Mouse (Mus musculus): Measurements from ENCODE around the gene Olfr283. TPM values are rescaled to one million over a fixed set of nuclear protein-coding genes. Genes with fewer than 3 reads are reported as not detected.
"Not testable (repeated sequence)": the region's sequence is repeated elsewhere in the genome, so short reads cannot be mapped to it uniquely, and the experiment has no call there.

The Olfr283 gene
- not detected for total RNA-seq (2021)
- long read RNA-seq, experiment 1 = 0 reads
- long read RNA-seq, experiment 2 = 0 reads

- Histone ChIP-seq H3K4me3 (no peak within 1 kb of the TSS), H3K27ac (no peak within 1 kb of the TSS)
- DNase-seq (ENCODE audit: low spot score in 2 of 2) = no peak
- no peak for TF ChIP-seq CTCF (conservative IDR thresholded peaks at IDR 0.05)
These were observed at the start of gene Olfr283 for GRCm38 (mm10) chr15:98380846-98381245. TSS of gene Olfr283 (minus strand) at chr15:98380946.

GRCm38 (mm10) chr15:98425188-98425587 lies 44.4 kb upstream of the Olfr283 start:
- no peak for DNase-seq (ENCODE audit: low spot score in 2 of 2)
- H3K4me3 ChIP-seq = no peak overlapping the region
- no peak for TF ChIP-seq CTCF (conservative IDR thresholded peaks at IDR 0.05)
- no peak overlapping the region for H3K27ac ChIP-seq

- DNase-seq (ENCODE audit: low spot score in 2 of 2) = no peak
- no peak for TF ChIP-seq CTCF (conservative IDR thresholded peaks at IDR 0.05)
These were observed 44.0 kb upstream of the Olfr283 start for GRCm38 (mm10) chr15:98424753-98425152.

GRCm38 (mm10) chr15:98424326-98424725 lies 43.6 kb upstream of the Olfr283 start:
- TF ChIP-seq CTCF (conservative IDR thresholded peaks at IDR 0.05) = no peak
- Histone ChIP-seq H3K27ac (no peak overlapping the region), H3K4me3 (no peak overlapping the region)
- no peak for DNase-seq (ENCODE audit: low spot score in 2 of 2)

More at GRCm38 (mm10) chr15:98424753-98425152, 44.0 kb upstream of the Olfr283 start:
- Histone ChIP-seq H3K4me3 (no peak overlapping the region), H3K27ac (no peak overlapping the region)

GRCm38 (mm10) chr15:98420897-98421296 lies 40.2 kb upstream of the Olfr283 start:
- no peak for TF ChIP-seq CTCF (conservative IDR thresholded peaks at IDR 0.05)
- DNase-seq (ENCODE audit: low spot score in 2 of 2) = no peak

GRCm38 (mm10) chr15:98418096-98418495 lies 37.4 kb upstream of the Olfr283 start:
- no peak overlapping the region for H3K27ac ChIP-seq
- TF ChIP-seq CTCF (conservative IDR thresholded peaks at IDR 0.05) = no peak

More at GRCm38 (mm10) chr15:98420897-98421296, 40.2 kb upstream of the Olfr283 start:
- Histone ChIP-seq H3K27ac (no peak overlapping the region), H3K4me3 (no peak overlapping the region)

GRCm38 (mm10) chr15:98417285-98417684 lies 36.5 kb upstream of the Olfr283 start:
- TF ChIP-seq CTCF (conservative IDR thresholded peaks at IDR 0.05) = peak; percentile 29; the same call in 1 of the 2 replicates
- not testable (repeated sequence) for DNase-seq (ENCODE audit: low spot score in 2 of 2); H3K4me3 ChIP-seq; H3K27ac ChIP-seq

More at GRCm38 (mm10) chr15:98418096-98418495, 37.4 kb upstream of the Olfr283 start:
- no peak overlapping the region for H3K4me3 ChIP-seq
- DNase-seq (ENCODE audit: low spot score in 2 of 2) = no peak

- H3K4me3 ChIP-seq; DNase-seq (ENCODE audit: low spot score in 2 of 2): not testable (repeated sequence)
These were observed 36.1 kb upstream of the Olfr283 start for GRCm38 (mm10) chr15:98416802-98417201.

GRCm38 (mm10) chr15:98415996-98416395 lies 35.2 kb upstream of the Olfr283 start:
- DNase-seq (ENCODE audit: low spot score in 2 of 2) = no peak
- no peak overlapping the region for H3K27ac ChIP-seq
- TF ChIP-seq CTCF (conservative IDR thresholded peaks at IDR 0.05) = no peak
- H3K4me3 ChIP-seq = no peak overlapping the region

More at GRCm38 (mm10) chr15:98416802-98417201, 36.1 kb upstream of the Olfr283 start:
- not testable (repeated sequence) for H3K27ac ChIP-seq

GRCm38 (mm10) chr15:98410249-98410648 lies 29.5 kb upstream of the Olfr283 start:
- Histone ChIP-seq H3K27ac (no peak overlapping the region), H3K4me3 (no peak overlapping the region)
- no peak for DNase-seq (ENCODE audit: low spot score in 2 of 2)
- TF ChIP-seq CTCF (conservative IDR thresholded peaks at IDR 0.05) = no peak

GRCm38 (mm10) chr15:98409635-98410034 lies 28.9 kb upstream of the Olfr283 start:
- TF ChIP-seq CTCF (conservative IDR thresholded peaks at IDR 0.05) = no peak
- Histone ChIP-seq H3K4me3 (no peak overlapping the region), H3K27ac (no peak overlapping the region)
- no peak for DNase-seq (ENCODE audit: low spot score in 2 of 2)

- DNase-seq (ENCODE audit: low spot score in 2 of 2) = peak in 1 of 2 experiments; percentile 20
- Histone ChIP-seq H3K4me3 (no peak overlapping the region), H3K27ac (no peak overlapping the region)
- TF ChIP-seq CTCF (conservative IDR thresholded peaks at IDR 0.05) = peak; percentile 69
These were observed 27.8 kb upstream of the Olfr283 start for GRCm38 (mm10) chr15:98408406-98409060.

- TF ChIP-seq CTCF (conservative IDR thresholded peaks at IDR 0.05) = no peak
- Histone ChIP-seq H3K4me3 (no peak overlapping the region), H3K27ac (no peak overlapping the region)
- DNase-seq (ENCODE audit: low spot score in 2 of 2) = no peak
These were observed 21.6 kb upstream of the Olfr283 start for GRCm38 (mm10) chr15:98402356-98402755.

- DNase-seq (ENCODE audit: low spot score in 2 of 2) = no peak
- H3K4me3 ChIP-seq = no peak overlapping the region
- H3K27ac ChIP-seq = no peak overlapping the region
- TF ChIP-seq CTCF (conservative IDR thresholded peaks at IDR 0.05) = no peak
These were observed 16.4 kb upstream of the Olfr283 start for GRCm38 (mm10) chr15:98397136-98397535.
